Mouse (Mus musculus) CD8-positive naive resting alpha-beta T cell, adult 2 months (primary cell): Measurements from ENCODE around the gene Hdac10.

Experiments
- DNase-seq, 2 experiments: peaks; one replicate each; pipeline ENCODE4 v3.0.0; 2022; ENCODE audit warnings: low read depth in 2 of 2, low spot score in 2 of 2

Gene Hdac10

DNA sequence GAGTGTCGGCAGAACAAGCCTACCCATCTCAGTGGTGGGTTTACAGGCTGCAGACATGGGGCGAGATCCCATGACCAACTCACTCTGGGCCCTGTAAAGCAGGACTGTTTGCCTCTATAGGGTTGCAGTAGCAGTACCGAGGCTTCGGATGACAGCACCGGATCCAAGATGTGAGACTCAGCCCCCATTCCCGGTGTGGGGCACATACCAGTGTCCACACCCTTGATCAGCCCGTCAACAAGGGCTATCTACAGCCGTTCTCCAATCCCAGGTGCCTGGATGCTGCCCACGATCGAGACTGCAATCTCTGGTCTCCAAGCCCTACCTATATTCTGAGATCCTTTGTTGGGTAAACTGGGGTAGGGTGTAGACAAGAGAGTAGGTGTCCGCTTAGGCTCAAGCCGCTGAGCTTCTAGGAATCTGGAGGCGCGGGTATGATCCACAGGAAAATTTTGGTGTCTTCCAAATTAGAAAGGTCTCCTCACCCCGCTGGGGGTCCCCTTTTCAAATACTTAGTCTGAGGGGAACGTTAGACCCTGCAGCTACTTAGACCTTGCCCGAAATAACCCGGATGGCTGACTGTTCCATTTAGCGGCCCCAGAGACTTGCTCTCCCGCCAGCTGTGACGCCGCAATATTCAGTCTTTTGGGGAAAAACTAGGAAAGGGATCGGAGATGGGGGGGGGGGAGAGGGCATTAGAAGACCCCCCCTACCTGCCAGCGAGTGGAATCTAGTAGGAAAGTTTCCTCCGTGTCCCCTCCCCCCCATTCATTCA, 20.2 kb upstream of the Hdac10 start:
- DNase-seq: no peak

GRCm38 (mm10) chr15:89147895-89148294, 19.4 kb upstream of the Hdac10 start:
- no peak for DNase-seq

DNA sequence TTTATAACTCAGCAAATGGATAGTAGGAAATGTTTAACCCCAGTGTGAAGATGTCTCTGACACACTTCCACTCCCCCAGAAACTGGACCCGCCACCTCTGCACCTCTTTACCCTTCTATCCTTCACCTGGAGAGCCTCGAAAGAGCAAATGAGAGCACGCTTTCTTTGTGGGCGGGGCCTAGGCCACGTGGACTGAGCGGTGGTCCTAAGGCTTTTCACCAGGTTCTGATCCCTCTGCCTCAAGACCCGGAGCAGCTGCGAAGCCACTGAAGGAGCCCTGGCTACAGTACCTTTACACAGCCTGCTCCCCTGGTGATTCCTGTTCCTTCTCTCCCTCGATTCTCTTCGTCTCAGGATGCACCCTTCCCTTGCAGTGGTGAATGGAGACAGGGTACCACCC, 19.0 kb upstream of the Hdac10 start:
- no peak for DNase-seq

DNA sequence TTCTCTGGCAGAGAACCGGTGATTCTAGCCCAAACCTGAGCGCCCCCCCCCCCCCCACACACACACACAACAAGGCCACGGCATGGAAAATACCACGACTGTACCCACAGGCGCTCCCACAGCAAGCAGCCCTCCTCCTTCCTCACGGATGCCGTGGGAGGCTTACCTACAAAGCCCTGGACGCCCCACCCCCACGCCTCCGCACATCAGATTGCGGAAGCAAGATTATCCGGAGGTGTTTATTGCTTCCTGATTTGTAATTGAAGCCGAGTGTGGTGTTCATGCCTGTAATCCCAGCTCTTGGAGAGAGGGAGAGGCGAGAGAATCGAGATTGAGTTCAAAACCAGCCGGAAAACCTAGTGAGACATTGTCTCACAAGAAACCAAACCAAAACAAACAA, 18.5 kb upstream of the Hdac10 start:
- DNase-seq: peak; percentile 40 to 56

GRCm38 (mm10) chr15:89146537-89146936, 18.0 kb upstream of the Hdac10 start:
- peak in 1 of 2 experiments; percentile 42 for DNase-seq

DNA sequence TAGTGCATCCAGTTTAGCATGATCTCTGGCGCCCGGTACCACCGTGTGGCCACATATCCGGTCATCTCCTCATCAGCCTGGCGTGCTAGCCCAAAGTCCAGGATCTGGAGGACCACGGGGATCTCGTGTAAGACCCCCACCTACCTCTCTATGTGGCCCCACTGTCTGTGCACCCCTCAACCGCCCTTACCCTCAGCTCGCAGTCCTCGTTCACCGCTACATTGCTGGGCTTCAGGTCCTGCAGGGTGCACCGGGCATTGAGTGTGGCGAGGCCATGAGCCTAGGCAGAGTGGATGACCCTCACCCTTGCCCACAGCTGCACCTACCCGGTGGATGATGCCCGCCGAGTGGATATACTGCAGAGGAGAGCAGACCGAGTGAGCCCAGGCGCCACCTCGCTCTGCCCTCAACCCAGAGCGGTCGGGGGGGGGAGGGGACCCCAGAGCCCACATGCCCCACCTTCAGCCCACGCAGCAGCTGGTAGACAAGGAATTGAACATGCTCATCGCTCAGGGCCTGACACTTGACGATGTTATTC, 17.4 kb upstream of the Hdac10 start:
- no peak for DNase-seq

GRCm38 (mm10) chr15:89144965-89145364, 16.5 kb upstream of the Hdac10 start:
- DNase-seq: no peak

DNA sequence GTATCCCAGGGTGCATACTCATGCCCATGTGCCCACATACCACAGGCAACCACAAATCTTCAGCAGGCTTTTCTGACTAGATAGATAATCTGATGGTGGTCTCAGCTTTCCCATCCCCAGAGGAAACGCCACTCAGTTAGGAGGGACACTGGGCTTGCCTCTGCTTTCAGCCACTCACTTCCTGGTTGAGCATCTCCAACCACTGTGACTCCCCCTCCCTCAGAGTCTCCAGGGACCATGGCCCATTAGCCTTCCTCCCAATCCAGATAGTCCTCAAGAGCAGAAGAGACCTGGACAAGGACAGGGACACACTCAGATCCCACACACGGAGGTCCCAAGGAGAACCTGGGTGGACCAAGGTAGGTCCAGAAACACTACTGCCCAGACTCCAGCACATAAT, 14.6 kb upstream of the Hdac10 start:
- no peak for DNase-seq

DNA sequence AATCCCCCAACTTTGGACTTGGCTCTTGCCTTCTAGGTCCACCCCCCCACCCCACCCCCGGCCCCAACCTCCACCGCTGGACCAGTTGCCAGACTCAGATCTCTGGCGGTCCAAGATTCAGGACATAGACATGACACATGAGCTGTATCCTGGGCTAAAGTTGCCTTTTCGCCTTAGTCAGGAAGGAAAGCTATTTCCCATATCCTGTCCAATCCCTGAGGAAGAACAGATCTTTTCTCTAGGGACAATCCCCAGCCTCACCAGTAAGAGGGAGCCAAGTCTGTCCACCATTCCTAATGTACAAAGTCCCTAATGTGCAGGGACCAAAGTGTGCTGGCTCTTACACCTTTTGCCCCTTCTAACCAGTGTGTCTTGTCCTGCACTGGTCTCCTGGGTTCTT, 13.4 kb upstream of the Hdac10 start:
- no peak for DNase-seq

GRCm38 (mm10) chr15:89141443-89141842, 12.9 kb upstream of the Hdac10 start:
- no peak for DNase-seq

DNA sequence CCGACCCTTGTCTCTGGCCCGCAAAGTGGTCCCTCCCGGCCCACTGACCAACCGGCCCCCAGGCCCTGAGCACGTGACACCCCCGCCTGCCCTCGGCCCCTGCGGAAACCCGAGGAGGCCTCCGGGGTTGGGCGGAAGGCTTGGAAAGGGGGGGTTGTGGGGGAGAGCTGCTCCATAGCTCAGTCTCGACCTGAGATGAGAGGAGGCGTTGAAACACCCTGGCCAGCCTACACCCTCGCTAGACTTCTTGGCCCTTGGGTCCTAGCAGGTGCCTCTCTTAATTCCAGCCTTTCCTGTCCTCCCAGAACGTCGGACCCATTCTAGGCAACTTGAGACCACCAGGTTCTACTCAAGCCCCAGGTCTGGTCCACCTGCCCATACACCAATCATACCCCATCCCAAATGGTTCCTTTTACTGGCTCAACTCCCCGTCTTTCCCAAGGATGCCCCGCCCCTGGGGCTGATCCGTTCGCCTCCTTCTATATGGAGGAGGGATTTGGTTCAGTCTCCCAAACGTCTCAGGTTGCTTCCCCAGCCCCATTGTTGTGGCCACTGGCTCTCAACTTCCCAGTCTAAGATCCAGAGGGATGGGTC, 12.3 kb upstream of the Hdac10 start, which contains the start of gene Mapk12:
TSS of gene Mapk12 (minus strand) at position 45 of the 594 bp plus-strand sequence.
- DNase-seq: no peak

GRCm38 (mm10) chr15:89140048-89140658, 11.7 kb upstream of the Hdac10 start:
- DNase-seq: no peak

DNA sequence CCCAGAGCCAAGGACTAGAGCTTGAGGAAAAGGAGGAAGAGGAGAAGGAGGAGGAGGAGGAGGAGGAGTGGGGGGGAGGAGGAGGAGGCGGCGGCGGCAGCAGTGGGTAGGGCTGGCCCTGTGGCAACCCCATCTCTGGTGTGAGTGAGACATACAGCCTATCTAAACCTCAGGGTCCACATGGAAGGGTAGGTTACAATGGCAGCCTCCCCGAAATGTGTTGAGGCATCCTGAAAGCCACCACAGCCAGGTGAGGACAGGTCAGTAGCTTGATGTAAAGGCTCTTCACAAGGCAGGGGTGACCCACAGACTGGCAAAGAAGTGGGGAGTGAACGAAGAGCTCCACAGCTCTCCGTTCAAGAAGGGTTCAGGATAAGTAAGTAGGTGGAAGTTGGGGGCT, 10.0 kb upstream of the Hdac10 start:
- DNase-seq: no peak

DNA sequence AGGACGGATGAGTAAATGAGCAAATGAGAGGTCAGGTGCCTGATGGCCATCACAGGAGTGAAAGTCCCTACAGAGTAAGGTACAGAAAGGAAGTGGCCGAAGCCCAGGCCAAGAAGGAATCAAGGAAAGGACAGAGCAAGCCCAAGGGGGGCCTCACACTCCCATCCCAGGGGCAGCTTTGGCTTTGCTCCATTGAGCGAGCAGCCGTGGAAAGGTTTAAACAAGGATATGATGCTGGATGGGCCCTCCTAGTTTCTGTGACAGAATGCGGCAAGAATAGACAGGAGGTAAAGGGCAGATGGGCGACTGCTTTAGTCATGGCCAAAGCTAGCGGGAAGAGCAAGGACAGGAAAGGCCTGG, 9.5 kb upstream of the Hdac10 start:
- DNase-seq: no peak

- DNase-seq: no peak
Measured at GRCm38 (mm10) chr15:89137378-89138045, 9.0 kb upstream of the Hdac10 start.

DNA sequence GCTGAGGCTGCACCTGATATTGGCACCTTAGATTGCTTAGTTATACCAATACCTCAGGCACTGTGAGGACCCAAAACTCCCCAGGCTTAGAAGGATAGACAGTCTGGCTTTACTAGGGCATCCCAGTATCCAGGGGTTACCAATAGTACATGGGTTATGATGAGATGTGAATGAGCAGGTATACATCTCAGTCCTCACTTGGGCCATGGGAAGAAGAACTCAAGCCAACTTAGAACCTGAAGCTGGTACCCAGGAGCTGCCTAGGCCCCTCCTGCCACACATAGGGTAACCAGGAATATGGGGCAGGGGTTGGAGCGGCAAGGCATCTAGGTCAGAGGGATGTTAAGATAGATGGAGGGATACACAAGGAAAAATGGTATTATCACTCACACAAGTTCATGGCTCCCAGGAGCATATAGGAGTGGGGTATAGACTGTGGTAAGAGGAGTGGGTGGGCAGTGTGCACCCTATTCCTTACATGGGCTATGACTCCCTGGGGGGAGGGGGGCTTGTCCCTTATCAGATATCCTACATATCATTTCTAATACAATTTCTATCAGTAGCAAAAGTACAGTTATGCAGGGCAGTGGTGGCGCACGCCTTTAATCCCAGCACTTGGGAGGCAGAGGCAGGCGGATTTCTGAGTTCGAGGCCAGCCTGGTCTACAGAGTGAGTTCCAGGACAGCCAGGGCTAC, 8.1 kb upstream of the Hdac10 start:
- no peak for DNase-seq

- DNase-seq: peak; percentile 74 to 88
Measured at GRCm38 (mm10) chr15:89131316-89131715, 2.8 kb upstream of the Hdac10 start.

- DNase-seq: no peak
Measured at GRCm38 (mm10) chr15:89130245-89130644, 1.7 kb upstream of the Hdac10 start.

- no peak for DNase-seq
Measured at GRCm38 (mm10) chr15:89127364-89127940, 1.0 kb downstream of the Hdac10 start.

DNA sequence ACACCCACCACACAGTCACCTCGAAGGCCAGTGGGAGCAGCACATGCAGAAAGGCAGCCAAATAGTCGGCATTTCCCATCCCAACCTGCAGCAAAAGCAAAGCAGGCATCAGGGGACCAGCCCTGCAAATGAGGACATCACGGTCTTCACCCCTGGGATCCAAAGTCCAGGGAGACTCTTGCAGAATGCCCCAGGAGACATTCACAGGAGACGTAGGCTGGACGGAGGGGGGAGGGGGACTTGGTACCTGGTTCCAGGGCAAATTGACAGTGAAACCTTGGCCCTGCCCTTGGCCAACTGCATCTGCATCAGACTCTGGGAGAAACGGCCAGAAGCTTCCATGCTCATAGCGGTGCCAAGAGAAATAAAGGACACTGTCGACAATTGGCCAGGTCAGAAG, 1.9 kb downstream of the Hdac10 start:
- no peak for DNase-seq

DNA sequence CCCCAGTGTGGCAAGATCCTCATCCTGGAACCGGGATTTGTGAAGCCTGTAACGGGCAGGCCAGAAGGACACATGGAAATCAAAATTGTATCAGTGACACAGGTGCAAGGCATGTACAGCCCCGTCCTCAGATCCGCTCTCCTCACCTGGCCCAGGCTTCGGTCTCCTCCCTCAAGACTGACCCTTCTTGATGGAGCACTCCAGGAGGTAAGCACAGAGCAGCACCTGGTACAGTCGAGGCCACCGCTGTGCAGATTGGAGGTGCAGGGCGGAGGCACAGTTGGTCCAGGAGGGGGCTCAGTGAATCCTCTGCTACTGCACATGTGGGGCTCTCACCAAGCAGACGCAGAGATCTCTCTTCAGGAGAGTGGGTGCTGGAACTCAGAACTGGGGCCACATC, 3.1 kb downstream of the Hdac10 start:
- DNase-seq: no peak
